Mouse (Mus musculus) midbrain, embryonic 13.5 days (tissue): ENCODE measurements around the gene Stam2. TPM values are rescaled to one million over a fixed set of nuclear protein-coding genes. Genes with fewer than 3 reads are reported as not detected.
A peak's percentile ranks its signal among the peaks of the same experiment; 100 is the strongest.

Source experiments
- ATAC-seq: fragments of 200-750 bp; cut with Nextera tagmentation; 2 replicates; pipeline ENCODE4 v1.8.0; 2017; ENCODE audit warnings: mild to moderate bottlenecking, moderate TSS enrichment, moderate library complexity
- H3K27ac ChIP-seq: fragments of 300-500 bp; sonication (generic); 2 replicates; pipeline ENCODE4 v1.5.1; 2015; ENCODE audit warnings: inconsistent platforms, mild to moderate bottlenecking, moderate library complexity
- H3K27me3 ChIP-seq: fragments of 300-500 bp; sonication (generic); 2 replicates; pipeline ENCODE4 v1.6.1; 2015; ENCODE audit warnings: mild to moderate bottlenecking, inconsistent platforms
- H3K36me3 ChIP-seq: fragments of 300-500 bp; sonication (generic); 2 replicates; pipeline ENCODE4 v1.6.1; 2015; ENCODE audit warnings: mild to moderate bottlenecking, inconsistent platforms
- H3K4me1 ChIP-seq: fragments of 300-500 bp; sonication (generic); replicated peaks from 2 replicates; pipeline ENCODE4 v1.6.1; 2015; ENCODE audit warnings: inconsistent platforms
- H3K4me2 ChIP-seq: fragments of 300-500 bp; sonication (generic); replicated peaks from 2 replicates; pipeline ENCODE4 v1.6.1; 2015; ENCODE audit warnings: moderate library complexity, mild to moderate bottlenecking, inconsistent platforms
- H3K4me3 ChIP-seq: fragments of 300-500 bp; sonication (generic); replicated peaks from 2 replicates; pipeline ENCODE4 v1.5.1; 2015; ENCODE audit warnings: mild to moderate bottlenecking, inconsistent platforms
- H3K9ac ChIP-seq: fragments of 300-500 bp; sonication (generic); replicated peaks from 2 replicates; pipeline ENCODE4 v1.6.1; 2015; ENCODE audit warnings: mild to moderate bottlenecking, inconsistent platforms
- H3K9me3 ChIP-seq: fragments of 300-500 bp; sonication (generic); 2 replicates; pipeline ENCODE4 v1.6.1; 2016; ENCODE audit warnings: mild to moderate bottlenecking, inconsistent platforms
- WGBS: fragments of 180-500 bp; shearing (Covaris S2); methylation state at CpG from one replicate; pipeline ENCODE4 v1.1.7; 2015; 5-methylcytosine and 5-hydroxymethylcytosine counted together
- polyA plus RNA-seq: library from polyadenylated mRNA; unstranded; fragments of >200 nt; fragmentation: Nextera tagmentation; extraction: Ambion mirVana; gene quantifications from 2 replicates; pipeline ENCODE4 v1.2.1, GENCODE M21; 2015

Gene Stam2
- polyA plus RNA-seq, 1 experiment from 2014 or later: 40.4 TPM

DNA sequence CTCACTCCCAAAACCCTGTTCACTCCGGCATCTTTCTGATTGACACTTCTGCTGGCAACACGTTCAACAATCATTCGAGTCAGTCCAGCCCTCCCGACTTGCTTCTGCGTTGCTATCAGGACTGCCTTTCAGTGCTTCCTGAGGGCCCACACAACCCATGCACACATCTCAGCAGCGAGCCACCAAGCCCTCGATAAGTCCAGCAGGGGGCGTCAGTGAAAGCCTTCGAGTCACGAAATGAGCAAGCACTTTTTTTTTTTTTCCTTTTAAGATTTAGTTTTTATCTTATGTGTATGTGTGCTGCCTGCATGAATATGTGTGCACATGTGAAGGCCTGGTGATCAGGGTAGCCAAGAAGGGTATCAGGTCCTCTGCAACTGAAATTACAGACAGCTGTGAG lies 16.5 kb upstream of the Stam2 start:
- ATAC-seq: no peak
- no peaks in the 10 kb centered on the region for H3K36me3 ChIP-seq
- 40% methylated on average over 10 of the region's 10 CpGs for WGBS
- H3K9ac ChIP-seq: no peak overlapping the region
- H3K4me2 ChIP-seq: no peak overlapping the region
- H3K27me3 ChIP-seq: peaks cover 4% of the 10 kb centered on the region; the same call in 1 of the 2 replicates
- H3K9me3 ChIP-seq: no peaks in the 10 kb centered on the region
- peaks cover 5% of the 10 kb centered on the region; the same call in 1 of the 2 replicates for H3K4me1 ChIP-seq
- H3K27ac ChIP-seq: no peak overlapping the region
- H3K4me3 ChIP-seq: no peak overlapping the region

DNA sequence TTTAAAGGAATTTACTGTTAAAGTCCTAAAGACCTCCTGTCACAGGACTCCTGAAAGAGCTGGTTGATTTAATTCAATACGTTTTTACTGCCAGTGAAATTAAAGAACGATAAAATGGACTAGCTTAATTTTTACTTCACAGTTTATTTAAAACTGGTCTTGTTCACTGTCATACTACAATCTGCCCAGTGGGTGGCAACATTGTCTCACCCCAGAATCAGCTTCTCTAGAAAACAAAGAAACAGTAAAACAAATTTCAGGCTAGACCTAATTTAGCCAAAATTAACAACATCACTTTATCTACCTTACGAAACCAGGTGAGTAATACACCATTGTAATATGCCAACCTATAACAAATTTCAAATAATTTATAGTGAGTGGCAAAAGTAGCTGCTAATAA lies 14.6 kb upstream of the Stam2 start:
- Histone ChIP-seq H3K27me3 (peaks cover 4% of the 10 kb centered on the region; the same call in 1 of the 2 replicates), H3K27ac (no peak overlapping the region), H3K9ac (no peak overlapping the region), H3K4me1 (peaks cover 10% of the 10 kb centered on the region), H3K4me2 (no peak overlapping the region), H3K36me3 (no peaks in the 10 kb centered on the region), H3K9me3 (no peaks in the 10 kb centered on the region), H3K4me3 (no peak overlapping the region)
- ATAC-seq: no peak
- 23% methylated on average over 3 of the region's 3 CpGs for WGBS

DNA sequence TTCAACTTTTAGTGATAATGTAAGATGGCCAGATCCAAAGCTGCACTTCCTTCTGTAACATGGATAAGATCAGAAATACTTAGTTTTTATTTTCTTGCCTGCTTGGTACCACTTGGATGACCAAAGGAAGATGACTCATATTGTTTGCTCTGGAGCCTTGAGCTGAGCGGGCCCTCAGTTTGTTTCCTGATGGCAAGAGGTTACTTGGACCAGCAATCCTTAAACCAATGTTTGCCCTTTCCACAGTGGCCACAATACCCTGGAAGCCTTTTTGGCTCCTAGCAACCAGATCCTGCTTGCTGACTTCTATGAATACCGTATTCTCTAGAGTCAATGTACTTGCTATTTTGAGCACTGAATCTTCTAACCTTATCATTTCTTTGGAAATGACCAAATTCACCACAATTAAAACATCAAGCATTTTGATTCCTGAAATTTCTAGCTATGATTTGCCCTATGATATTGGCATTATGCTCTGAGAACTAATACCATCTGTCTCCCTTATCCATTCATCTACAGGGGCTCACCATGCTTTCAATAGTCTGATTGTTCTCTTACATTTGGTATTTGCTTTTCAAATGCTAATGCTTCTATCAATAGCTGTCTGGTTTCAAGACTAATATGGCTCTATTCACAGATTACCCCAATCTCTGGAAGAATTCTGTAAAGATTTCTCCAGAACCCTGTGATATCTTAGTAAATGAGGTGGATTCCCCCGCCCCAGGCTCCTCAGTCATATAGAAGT lies 11.7 kb upstream of the Stam2 start:
- H3K4me3 ChIP-seq: no peak overlapping the region
- H3K9me3 ChIP-seq: no peaks in the 10 kb centered on the region
- 25% methylated on average over 3 of the region's 3 CpGs for WGBS
- no peak overlapping the region for H3K4me2 ChIP-seq
- no peak overlapping the region for H3K27ac ChIP-seq
- H3K4me1 ChIP-seq: peaks cover 10% of the 10 kb centered on the region
- H3K36me3 ChIP-seq: no peaks in the 10 kb centered on the region
- no peak overlapping the region for H3K9ac ChIP-seq
- peaks cover 4% of the 10 kb centered on the region; the same call in 1 of the 2 replicates for H3K27me3 ChIP-seq
- 0 out of 2 replicates have a peak, but pooled peaks have one; percentile 44 for ATAC-seq

DNA sequence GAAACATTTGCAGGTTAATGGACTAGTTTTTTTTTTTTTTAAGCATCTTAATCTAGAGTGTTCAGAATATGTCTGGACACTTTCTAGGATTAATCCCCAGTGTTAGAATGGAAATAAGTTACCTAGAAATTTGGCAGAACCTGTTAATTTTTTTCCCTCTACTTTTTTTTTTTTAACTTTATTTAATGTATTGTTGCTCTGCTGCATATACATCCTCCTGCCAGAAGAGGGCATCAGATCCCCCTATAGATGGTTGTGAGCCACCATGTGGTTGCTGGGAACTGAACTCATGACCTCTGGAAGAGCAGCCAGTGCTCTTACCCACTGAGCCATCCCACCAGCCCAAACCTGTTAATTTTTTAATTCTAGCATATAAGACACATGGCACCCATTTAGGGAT lies 2.0 kb upstream of the Stam2 start:
- Histone ChIP-seq H3K36me3 (0 out of 2 replicates have a peak, but pooled peaks cover 2% of the 10 kb centered on the region), H3K9me3 (no peaks in the 10 kb centered on the region)
- ATAC-seq: no peak

DNA sequence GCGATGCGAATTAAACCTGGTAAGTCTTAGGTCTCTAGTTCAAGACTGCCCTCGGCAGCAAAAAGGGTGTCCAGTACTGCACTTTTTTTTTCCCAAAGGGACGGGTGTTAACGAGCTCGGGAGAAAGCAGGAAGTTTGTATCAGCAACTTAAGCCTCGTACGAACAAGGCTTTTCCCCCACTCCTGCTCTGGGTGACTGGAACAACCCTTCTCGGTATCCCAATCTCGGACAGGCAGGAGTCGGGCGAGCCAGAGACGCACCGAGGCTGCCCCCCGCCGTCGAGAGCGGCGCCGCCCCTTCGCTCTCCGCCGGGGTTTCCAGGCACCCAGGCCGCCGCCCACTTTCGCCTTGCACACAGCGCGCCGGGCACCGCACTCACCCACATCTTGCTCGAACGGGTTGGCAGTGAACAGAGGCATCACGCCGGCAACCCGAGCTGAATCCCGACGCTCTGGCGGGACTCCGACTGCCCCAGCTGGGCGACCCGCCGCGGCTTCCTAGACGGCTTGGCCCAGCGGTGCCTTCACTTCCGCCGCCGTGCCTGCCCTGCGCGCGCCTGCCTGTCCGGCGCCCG lies 313 bp downstream of the Stam2 start:
- Histone ChIP-seq H3K4me2 (peak overlapping the region; percentile 68), H3K4me3 (peak overlapping the region; percentile 79), H3K4me1 (peaks cover 12% of the 10 kb centered on the region), H3K27ac (peak overlapping the region; percentile 95), H3K27me3 (no peaks in the 10 kb centered on the region), H3K9me3 (no peaks in the 10 kb centered on the region), H3K36me3 (0 out of 2 replicates have a peak, but pooled peaks cover 8% of the 10 kb centered on the region), H3K9ac (peak overlapping the region; percentile 80)
- WGBS: under 1% methylated on average over 52 of the region's 54 CpGs
- ATAC-seq: peak; percentile 95

More for the DNA sequence above, 2.0 kb upstream of the Stam2 start:
- Histone ChIP-seq H3K27me3 (no peaks in the 10 kb centered on the region), H3K27ac (no peak overlapping the region), H3K4me1 (peaks cover 12% of the 10 kb centered on the region), H3K4me3 (no peak overlapping the region), H3K4me2 (no peak overlapping the region), H3K9ac (no peak overlapping the region)

DNA sequence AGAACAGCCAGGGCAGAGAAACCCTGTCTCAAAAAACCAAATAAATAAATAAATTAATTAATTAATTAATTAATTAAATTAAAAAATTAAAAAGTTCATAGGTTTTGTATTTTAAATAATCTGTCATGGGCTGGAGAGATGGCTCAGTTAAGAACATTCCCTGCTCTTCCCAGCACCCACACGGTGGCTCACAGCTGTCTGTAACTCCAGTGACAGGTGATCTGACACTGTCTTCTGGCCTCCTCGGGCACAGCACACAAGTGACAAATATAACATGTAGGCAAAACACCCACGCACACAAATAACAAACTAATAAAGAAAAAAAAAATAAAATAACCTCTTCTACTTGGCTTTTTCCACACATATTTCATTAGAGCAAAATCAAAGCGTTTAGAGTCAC lies 1.5 kb downstream of the Stam2 start:
- no peak overlapping the region for H3K4me3 ChIP-seq
- H3K4me2 ChIP-seq: no peak overlapping the region
- no peak for ATAC-seq
- WGBS: 85% methylated on average over 4 of the region's 4 CpGs
- 0 out of 2 replicates have a peak, but pooled peaks cover 8% of the 10 kb centered on the region for H3K36me3 ChIP-seq
- no peaks in the 10 kb centered on the region for H3K27me3 ChIP-seq
- H3K4me1 ChIP-seq: peaks cover 12% of the 10 kb centered on the region
- H3K9me3 ChIP-seq: no peaks in the 10 kb centered on the region
- no peak overlapping the region for H3K9ac ChIP-seq
- H3K27ac ChIP-seq: no peak overlapping the region

DNA sequence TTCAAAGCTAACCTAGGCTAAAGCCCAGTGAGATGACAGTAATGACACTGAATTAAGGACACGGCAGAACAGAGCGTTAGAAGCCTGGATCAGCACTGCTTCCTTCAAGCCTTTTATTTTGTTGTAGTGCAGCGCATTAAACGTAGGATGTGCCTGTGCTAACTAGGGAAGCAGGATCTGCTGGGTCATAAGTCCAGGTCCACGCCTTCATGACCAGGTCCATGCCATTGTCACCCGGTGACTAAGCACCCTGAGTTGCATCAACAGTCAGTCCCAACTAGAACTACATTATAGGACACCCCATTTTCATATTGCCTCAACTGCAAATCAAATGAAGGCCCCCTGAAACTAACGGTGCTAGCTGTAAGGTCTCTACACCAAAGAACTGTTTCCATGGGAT lies 7.6 kb downstream of the Stam2 start:
- H3K27me3 ChIP-seq: no peaks in the 10 kb centered on the region
- 98% methylated on average over 7 of the region's 7 CpGs for WGBS

DNA sequence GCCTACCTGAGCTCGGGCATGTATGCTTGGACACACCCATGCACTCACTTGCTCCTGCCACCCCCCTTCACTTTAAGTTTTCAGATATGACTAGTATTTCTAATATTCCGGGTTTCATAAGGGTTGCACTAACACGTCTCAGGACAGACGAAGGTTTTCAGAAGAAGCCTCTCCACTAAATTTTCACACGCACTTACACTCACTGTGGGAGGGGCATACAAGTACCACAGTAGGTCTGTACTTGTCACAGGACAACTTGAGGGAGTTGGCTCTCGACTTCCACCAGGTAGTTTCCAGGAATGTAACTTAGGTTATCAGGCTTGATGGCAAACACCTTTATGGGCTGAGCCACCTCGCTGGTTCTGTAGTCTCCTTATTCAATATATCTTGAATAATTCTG lies 8.4 kb downstream of the Stam2 start:
- Histone ChIP-seq H3K9ac (no peak overlapping the region), H3K4me2 (no peak overlapping the region), H3K36me3 (peaks cover 6% of the 10 kb centered on the region; the same call in 1 of the 2 replicates), H3K27me3 (no peaks in the 10 kb centered on the region), H3K4me1 (0 out of 2 replicates have a peak, but pooled peaks cover 2% of the 10 kb centered on the region), H3K9me3 (no peaks in the 10 kb centered on the region), H3K4me3 (no peak overlapping the region), H3K27ac (no peak overlapping the region)
- no peak for ATAC-seq
- 95% methylated on average over 7 of the region's 7 CpGs for WGBS

More for the DNA sequence above, 7.6 kb downstream of the Stam2 start:
- Histone ChIP-seq H3K9ac (no peak overlapping the region), H3K4me2 (no peak overlapping the region), H3K9me3 (no peaks in the 10 kb centered on the region), H3K4me3 (no peak overlapping the region), H3K4me1 (0 out of 2 replicates have a peak, but pooled peaks cover 2% of the 10 kb centered on the region), H3K36me3 (peaks cover 13% of the 10 kb centered on the region; the same call in 1 of the 2 replicates), H3K27ac (no peak overlapping the region)
- ATAC-seq: no peak

DNA sequence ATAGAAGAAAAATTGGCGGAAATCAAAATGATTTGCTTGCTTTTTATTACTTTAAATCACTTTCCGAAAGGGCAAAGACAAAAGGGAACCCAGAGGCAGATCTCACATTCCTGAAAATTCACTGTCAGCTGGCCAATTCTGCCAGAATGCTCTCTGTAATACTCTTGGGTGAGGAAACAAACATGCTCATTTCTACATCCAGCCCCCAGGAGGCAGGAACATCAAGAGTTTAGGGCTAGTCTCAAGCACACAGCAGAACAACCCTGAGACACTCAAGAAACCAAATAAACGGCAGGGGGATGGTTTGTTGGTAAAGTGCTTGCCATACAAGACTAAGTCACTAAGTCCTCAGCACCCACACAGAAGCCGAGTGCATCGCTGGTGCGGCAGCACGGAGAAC lies 9.5 kb downstream of the Stam2 start:
- Histone ChIP-seq H3K9me3 (no peaks in the 10 kb centered on the region), H3K4me2 (no peak overlapping the region), H3K36me3 (peaks cover 5% of the 10 kb centered on the region; the same call in 1 of the 2 replicates), H3K27ac (no peak overlapping the region), H3K27me3 (no peaks in the 10 kb centered on the region), H3K4me3 (no peak overlapping the region), H3K9ac (no peak overlapping the region), H3K4me1 (0 out of 2 replicates have a peak, but pooled peaks cover 2% of the 10 kb centered on the region)
- 94% methylated on average over 7 of the region's 7 CpGs for WGBS
- ATAC-seq: no peak

DNA sequence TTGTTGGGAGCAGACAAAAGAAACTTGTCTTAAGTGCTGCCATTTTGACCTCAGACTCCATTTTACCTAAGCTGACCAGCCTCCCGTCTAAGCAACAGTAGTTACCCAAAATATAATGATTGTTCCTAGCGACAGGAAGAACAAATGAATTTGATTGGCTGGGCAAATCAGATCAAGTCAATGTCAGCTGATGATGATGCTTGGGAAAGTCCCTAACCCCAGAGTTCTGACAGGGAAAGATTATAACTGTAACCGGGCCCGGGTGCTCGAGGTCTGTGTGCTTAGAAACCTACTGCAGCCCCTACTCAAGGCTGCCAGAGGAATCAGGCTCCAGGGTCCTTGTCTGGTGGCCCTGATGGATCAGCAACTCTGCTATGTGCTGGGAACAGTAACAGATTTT lies 10.1 kb downstream of the Stam2 start:
- Histone ChIP-seq H3K9ac (no peak overlapping the region), H3K4me1 (0 out of 2 replicates have a peak, but pooled peaks cover 2% of the 10 kb centered on the region), H3K27me3 (no peaks in the 10 kb centered on the region), H3K9me3 (no peaks in the 10 kb centered on the region), H3K4me2 (no peak overlapping the region), H3K36me3 (peaks cover 5% of the 10 kb centered on the region; the same call in 1 of the 2 replicates), H3K27ac (no peak overlapping the region), H3K4me3 (no peak overlapping the region)
- WGBS: 79% methylated on average over 5 of the region's 5 CpGs
- no peak for ATAC-seq

DNA sequence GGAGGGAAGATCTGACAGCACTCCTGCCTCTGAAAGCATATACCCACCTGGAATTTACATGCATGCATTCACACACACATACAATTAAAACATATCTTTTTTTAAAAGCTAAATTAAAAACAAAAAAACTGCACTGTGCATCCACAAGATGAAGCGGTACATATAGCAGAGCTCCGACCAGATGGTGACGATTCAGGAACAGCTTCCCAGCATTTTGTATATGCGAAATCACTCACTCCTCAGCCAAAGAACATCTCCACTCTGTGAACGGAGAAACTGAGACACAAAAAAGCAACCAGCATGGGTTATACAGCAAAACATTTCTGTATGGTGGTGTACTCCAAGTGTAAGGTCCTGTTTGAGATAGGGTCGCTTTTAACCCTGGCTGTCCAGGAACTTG lies 11.2 kb downstream of the Stam2 start:
- no peak for ATAC-seq
- H3K4me1 ChIP-seq: 0 out of 2 replicates have a peak, but pooled peaks cover 2% of the 10 kb centered on the region
- no peaks in the 10 kb centered on the region for H3K9me3 ChIP-seq
- H3K9ac ChIP-seq: no peak overlapping the region
- 89% methylated on average over 6 of the region's 6 CpGs for WGBS
- H3K27ac ChIP-seq: no peak overlapping the region; the same call in 1 of the 2 replicates
- no peak overlapping the region for H3K4me2 ChIP-seq
- peaks cover 5% of the 10 kb centered on the region; the same call in 1 of the 2 replicates for H3K36me3 ChIP-seq
- no peaks in the 10 kb centered on the region for H3K27me3 ChIP-seq
- no peak overlapping the region for H3K4me3 ChIP-seq
